Mouse (Mus musculus) heart, adult 8-10 months (tissue): ENCODE measurements around the gene Rcn3. TPM values are rescaled to one million over a fixed set of nuclear protein-coding genes. Genes with fewer than 3 reads are reported as not detected.

Experiments
- DNase-seq: peaks from one replicate; pipeline ENCODE4 v3.0.0; 2022; ENCODE audit warnings: low spot score
- microRNA-seq: library from miRNA; unstranded; fragments of <30 nt; microRNA quantifications from one replicate; pipeline ENCODE4 v1.2.0, GENCODE M21; 2022
- total RNA-seq, 4 experiments: library from RNA; stranded (reverse); gene quantifications; 2 replicates each; pipeline ENCODE4 v1.2.4; 2022

The Rcn3 gene
- total RNA-seq, 4 experiments from 2014 or later = 17.8 to 27.4 (median 21.4) TPM

DNA sequence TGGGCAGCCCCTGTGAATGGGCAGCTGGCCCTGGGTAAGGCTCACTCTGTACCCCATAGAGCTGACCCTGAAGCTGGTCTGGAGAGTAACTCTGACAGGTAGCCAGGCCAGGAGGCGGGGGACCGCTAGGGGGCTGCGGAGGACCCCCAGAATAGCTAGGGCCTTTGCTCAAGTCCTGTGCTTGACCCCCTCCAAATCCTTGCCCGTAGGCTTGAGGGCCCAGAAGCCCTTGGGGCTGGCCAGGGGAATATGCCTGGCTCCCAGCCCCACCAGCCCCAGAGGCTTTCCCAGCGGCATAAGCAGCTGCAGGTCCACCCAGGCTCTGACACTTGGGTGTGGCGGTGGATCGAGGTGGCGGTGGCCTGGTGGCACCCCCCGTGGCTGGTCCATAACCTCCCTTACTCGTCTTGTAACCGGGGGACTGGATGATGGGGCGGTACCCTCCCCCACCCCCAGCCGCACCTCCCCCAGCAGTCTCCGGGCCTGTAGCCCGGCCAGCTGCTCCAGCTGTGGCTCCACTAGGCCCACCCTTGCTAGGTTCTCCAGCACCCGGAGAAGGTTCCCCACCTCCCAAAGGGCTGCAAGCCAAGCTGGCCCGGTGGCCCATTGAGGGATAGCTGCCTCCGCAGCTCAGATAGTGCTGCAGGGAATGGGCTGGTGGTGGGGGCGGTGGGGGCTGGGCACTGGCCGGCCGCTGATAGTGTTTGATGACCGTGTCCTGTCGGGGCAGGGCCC lies 42.9 kb downstream of the Rcn3 start:
- no peak for DNase-seq

DNA sequence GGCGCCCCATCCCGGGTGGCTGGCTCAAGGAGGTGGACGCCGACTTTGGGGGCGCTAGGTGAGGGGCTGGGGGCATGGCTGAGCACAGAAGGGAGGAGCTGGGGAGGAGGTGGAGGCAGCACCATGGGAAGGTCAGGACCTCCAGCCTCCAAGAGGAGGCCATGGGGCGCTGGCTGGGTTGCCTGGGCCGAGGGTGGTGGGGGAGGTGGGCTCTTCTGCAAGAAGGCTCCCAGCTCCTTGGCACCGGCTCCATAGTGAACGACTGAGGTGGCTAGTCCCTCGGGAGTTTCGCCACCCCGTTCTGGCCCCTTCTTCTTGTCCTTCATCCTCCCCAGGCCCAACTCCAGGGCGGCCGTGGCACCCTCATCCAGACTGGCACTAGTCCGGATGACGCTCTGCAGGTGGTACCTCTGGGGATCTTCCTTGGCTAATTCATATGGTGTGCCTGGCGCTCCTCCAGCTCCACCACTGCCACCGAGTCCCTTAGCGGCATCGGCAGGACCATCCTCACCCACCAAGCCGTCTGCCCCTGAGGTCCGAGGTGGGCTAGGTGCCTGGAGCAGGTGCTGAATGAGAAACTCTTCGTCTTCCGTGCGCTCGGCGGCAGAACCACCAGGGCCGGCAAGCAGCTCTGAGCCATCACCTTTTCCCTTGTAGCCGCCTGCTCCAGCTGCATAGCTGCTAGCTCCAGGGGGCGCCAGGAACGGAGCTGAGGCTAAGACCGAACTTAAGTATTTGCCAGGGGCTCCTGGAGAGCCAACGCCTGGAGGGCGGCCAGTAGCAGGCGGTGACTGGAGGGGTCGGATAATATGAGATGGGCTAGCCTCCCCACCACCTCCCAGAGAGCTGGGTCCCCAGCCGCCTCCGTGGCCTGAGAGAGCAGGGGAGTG lies 43.8 kb downstream of the Rcn3 start:
- DNase-seq = no peak

DNA sequence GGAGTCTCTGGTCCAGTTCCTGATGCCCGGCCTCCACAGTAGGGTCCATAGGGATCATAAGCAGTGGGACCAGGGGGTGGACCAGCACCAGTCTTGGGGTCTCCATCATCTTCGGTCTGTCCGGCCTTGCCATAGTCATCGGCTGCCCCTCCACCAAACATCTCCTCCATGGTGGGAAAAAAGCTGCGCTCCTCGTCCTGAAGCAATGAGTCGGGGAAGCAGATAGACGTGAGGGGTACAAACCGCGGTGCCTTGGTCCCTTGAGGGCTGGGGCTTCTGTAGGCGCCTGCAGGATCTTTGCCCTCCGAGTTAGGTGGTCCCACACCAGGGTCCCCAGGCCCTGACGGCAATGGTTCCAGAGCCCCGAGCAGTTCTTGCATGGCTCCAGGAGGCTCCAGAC lies 44.5 kb downstream of the Rcn3 start:
- no peak for DNase-seq

DNA sequence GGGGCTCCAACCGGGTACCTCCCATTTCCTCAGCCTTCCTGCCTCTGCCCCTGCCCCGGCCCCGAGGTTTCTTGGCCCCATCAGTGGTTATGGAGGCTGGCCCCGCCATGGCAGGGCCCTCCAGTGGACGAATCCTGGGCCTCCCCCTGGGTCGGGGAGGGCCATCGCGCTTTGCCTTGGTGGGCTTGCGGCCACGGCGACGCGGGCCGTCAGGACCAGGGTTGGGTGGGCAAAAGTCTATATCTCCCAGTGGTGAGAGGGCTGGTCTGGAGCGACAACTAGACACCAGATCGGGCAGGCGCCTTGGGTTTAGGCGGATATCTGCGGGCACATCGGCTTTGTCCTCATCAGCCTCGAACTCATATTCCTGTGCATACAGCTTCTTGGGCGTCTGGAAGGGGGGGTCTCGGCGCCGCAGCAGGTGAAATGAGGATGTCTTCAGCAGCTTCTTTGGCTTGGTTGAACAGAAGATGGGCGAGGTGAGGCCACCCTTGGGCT lies 45.1 kb downstream of the Rcn3 start:
- DNase-seq = no peak

DNA sequence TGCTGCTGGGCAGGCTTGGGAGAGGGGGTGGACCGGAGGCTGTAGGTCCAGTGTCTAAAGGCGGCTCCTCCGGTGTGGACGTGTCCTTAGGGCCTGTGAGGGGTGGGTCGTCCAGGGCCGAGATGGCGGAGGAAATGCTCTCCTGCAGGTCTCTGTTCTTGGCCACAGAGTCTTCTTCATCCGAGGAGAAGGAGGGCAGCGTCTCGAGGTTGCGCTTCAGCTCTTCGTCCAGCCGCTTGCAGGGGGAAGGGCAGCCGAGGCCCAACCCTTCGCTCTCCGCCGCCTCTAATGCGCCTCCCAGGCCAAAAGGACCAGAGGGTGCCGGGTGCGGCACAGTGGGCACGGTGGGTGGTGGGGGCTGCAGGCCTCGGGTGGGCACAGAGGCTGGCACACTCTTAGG lies 46.3 kb downstream of the Rcn3 start:
- DNase-seq = no peak

DNA sequence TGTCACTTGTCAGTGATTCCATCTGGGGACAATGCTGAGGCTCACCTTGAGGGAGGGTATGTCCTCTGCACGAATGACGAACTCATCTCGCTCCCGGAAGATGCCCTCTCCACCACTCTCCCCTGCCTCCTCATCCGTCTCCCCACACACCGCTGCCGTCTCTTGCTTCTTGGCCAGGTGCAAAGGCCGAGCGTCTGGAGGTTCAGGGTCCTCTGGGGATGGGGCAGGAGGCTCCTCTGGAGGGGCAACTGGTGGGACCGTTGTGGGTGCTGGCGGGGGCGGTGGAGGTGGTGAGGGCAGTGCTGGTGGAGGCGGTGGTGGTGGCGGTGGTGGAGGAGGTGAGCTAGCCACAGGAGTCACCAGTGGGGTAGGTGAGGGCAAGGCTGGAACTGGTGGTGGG lies 48.7 kb downstream of the Rcn3 start:
- DNase-seq = no peak

DNA sequence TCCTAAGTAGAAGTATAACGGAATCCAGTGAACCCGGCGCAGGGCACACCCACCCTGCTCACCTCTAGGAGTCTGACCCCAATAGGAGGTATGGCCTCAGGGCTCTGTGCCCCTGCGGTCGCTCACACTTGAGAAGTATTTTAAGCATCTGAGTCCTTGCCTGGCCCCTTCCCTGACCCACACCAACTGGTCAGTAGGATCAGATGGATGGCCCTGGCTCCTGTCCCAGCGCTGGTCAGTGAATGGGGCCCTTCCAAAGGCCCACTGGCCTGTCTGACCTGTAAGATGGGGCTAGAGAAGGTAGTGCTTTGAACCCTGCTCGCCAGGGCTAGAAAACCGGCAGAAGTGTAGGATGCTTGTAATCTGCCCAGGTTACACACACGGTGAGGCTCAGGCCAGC lies 51.2 kb downstream of the Rcn3 start:
- no peak for DNase-seq

DNA sequence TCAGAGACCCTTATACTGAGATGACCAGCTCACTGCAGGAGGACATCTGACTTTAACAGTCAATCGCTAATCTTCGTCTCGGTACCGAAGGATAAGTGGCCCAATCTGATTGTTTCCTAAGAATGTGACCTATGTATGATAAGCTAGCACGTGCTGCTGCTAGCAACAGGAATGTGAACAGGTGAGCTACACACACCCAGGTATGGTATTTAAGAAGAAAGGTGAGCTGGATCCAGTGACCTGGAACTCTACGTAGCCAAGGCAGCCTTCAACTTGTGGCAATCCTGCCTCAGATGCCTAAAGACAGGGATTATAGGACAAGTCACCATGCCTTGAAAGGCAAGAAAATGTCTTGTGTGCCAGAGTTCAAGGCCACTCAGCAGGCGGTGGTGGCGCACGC lies 53.6 kb downstream of the Rcn3 start:
- no peak for DNase-seq

DNA sequence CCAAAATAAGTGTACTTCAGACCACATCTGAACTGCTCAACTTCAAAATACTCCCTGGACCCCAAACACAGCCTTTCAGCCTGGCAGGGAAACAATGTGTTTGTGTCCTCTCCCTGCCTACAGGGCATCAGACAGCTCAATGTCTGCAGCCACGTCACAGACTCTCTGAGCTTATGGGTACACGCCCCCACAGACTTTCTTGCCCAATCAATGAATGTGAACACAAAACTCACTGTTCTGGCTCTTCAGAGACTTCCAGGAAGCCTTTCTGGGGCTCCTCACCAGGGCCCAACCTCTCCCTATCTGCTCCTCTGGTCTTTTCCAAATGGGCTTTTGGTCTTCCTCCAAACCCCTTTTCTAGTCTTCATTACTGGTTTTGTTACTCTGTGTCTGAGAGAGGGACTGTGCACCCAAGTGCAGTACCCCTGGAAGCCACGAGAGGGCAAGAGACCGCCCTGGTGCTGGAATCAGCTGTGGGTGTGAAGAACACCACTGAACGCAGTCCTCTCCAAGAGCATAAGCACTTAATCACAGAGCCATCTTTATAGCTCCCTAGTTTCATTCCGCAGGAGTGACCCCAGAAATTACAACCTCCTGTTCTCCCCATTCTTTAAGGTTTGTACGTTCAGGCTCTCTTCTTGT lies 54.2 kb downstream of the Rcn3 start:
- DNase-seq = no peak

DNA sequence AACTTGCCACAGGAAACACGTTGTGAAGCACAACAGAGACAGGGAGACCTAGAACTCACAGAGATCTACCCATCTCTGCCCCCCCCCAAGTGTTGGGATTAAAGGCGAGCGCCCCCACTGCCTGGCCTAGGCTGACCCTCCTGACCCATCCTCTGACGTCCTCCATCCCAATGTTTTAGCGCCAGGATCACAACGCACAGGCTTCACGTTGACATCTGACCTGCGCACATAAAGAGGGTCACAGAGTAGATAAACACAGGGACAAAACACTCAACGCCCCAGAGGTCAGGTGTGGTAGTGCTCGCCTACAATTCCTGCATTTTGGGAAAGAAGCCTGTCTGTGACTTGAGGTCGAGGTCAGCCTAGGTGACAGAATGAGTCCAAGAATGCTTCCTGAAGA lies 55.3 kb downstream of the Rcn3 start:
- no peak for DNase-seq

DNA sequence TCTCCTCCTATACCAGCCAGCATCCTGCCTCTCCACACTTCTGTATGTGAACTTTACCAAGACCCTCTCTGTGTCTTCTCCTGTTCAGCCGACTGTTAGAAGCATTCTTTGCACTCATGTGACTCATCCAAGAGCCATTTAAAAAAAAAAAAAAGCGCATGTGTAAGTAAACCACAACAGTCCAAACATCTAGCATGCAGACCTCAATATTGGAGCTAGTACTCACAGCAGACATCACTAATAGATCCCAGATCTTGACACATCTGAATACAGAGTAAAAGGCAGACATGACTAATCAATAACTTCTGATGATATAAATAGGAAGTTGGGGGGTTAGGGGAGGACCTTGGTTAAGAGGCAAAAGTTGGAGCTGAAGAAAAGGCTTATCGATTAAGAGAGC lies 56.4 kb downstream of the Rcn3 start:
- DNase-seq = no peak

DNA sequence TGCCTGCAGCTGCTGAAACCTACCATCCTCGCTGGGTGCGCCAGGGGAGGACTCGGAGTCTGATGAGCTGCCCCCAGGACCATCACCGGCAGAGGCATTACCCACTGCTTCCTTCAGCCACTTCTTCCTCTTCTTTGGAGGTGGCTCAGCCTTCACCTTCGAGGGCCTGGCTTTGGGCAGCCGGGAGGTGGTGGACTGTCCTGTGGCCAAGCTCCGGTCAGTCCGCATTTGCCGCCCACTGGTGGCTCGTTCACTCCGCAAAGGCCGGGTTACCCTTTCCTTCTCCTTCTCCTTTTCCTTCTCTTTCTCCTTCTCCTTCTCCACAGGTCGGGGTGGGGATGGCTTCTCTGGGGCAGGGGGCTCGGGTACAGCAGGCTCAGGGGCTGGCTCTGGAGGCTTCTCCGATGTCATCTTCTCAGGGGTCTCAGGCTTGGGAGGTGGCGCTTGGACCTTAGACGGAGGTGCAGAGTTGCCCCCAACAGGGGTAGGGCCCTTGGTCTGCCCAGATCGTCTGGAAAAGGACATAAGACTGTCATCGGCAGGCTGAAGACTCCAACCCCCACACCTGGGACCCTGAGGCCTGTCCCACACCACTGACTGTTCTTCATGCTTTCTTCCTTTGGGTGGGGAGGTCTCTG lies 58.2 kb downstream of the Rcn3 start:
- DNase-seq = no peak

Small RNA genes within 50 kb of the gene (microRNA-seq; reads per million reads assigned to microRNA genes)
- gene Mir150 (2,138 reads per million, percentile 88 among the genes with 10 or more reads in this experiment), gene Mir5121 (7.3 reads per million, percentile 19 among the genes with 10 or more reads in this experiment)

Other genes with a start within 250 kb of the Rcn3 start
- 10 to 100 TPM; 64.3 to 76.2 (median 70.5) TPM for gene Akt1s1, start 243.2 kb downstream of the Rcn3 start, total RNA-seq
- 10 to 100 TPM; 40.7 to 59.5 (median 51.5) TPM for gene Tbc1d17, start 243.1 kb downstream of the Rcn3 start, total RNA-seq
- gene Pnkp, start 235.1 kb downstream of the Rcn3 start, total RNA-seq = 10 to 100 TPM; 17.8 to 20.6 (median 19.6) TPM
- 100 to 1,000 TPM; 178 to 199 (median 189) TPM for gene Ptov1, start 222.4 kb downstream of the Rcn3 start, total RNA-seq
- 10 to 100 TPM; 79.8 to 88.1 (median 85.0) TPM for gene Med25, start 199.5 kb downstream of the Rcn3 start, total RNA-seq
- gene Fuz, start 196.1 kb downstream of the Rcn3 start, total RNA-seq = 10 to 100 TPM; 14.9 to 18.5 (median 17.4) TPM
- 10 to 100 TPM; 61.0 to 74.9 (median 67.2) TPM for gene Ap2a1, start 162.7 kb downstream of the Rcn3 start, total RNA-seq
- not detected for gene Tsks, start 149.0 kb downstream of the Rcn3 start, total RNA-seq
- gene Cpt1c, start 117.4 kb downstream of the Rcn3 start, total RNA-seq = 1 to 10 TPM; 1.4 to 2.7 (median 1.8) TPM
- gene Prmt1, start 105.7 kb downstream of the Rcn3 start, total RNA-seq = 100 to 1,000 TPM in 2 of 4 experiments, 10 to 100 TPM in 2; 88.3 to 107 (median 102) TPM
- gene Irf3, start 94.6 kb downstream of the Rcn3 start, total RNA-seq = 10 to 100 TPM; 23.2 to 31.9 (median 27.0) TPM
- gene Bcl2l12, start 93.5 kb downstream of the Rcn3 start, total RNA-seq = 10 to 100 TPM in 3 of 4 experiments, 1 to 10 TPM in 1; 8.6 to 13.5 (median 11.0) TPM
- gene Scaf1, start 75.9 kb downstream of the Rcn3 start, total RNA-seq = 10 to 100 TPM; 46.8 to 56.2 (median 49.7) TPM
- gene Rras, start 74.3 kb downstream of the Rcn3 start, total RNA-seq = 10 to 100 TPM; 40.2 to 49.8 (median 44.1) TPM
- 10 to 100 TPM; 22.4 to 26.3 (median 24.9) TPM for gene Prr12, start 39.3 kb downstream of the Rcn3 start, total RNA-seq
- gene Nosip, start 29.8 kb downstream of the Rcn3 start, total RNA-seq = 10 to 100 TPM; 30.6 to 33.8 (median 32.7) TPM
- 1 to 10 TPM; 5.6 to 7.8 (median 6.7) TPM for gene Prrg2, start 29.5 kb downstream of the Rcn3 start, total RNA-seq
- 10 to 100 TPM; 65.6 to 77.1 (median 67.5) TPM for gene Fcgrt, start 11.6 kb upstream of the Rcn3 start, total RNA-seq
- 100 to 1,000 TPM; 572 to 626 (median 604) TPM for gene Rps11, start 32.2 kb upstream of the Rcn3 start, total RNA-seq
- 100 to 1,000 TPM; 580 to 769 (median 686) TPM for gene Rpl13a, start 36.5 kb upstream of the Rcn3 start, total RNA-seq
- gene Gm45713, start 44.0 kb upstream of the Rcn3 start, total RNA-seq = 1 to 10 TPM in 1 of 4 experiments, not detected in 3; 1.7 TPM
- 1 to 10 TPM; 6.1 to 7.9 (median 6.5) TPM for gene Flt3l, start 44.2 kb upstream of the Rcn3 start, total RNA-seq
- 10 to 100 TPM; 40.4 to 50.5 (median 48.0) TPM for gene Pih1d1, start 62.1 kb upstream of the Rcn3 start, total RNA-seq
- 10 to 100 TPM; 24.9 to 36.9 (median 29.2) TPM for gene Aldh16a1, start 62.4 kb upstream of the Rcn3 start, total RNA-seq
- 10 to 100 TPM; 32.0 to 50.7 (median 41.1) TPM for gene Slc17a7, start 71.7 kb upstream of the Rcn3 start, total RNA-seq
- gene Gfy, start 87.3 kb upstream of the Rcn3 start, total RNA-seq = not detected
- not detected for gene Pth2, start 88.8 kb upstream of the Rcn3 start, total RNA-seq
- not detected for gene Ccdc155, start 112.7 kb upstream of the Rcn3 start, total RNA-seq
- not detected for gene Dkkl1, start 119.9 kb upstream of the Rcn3 start, total RNA-seq
- 10 to 100 TPM in 1 of 4 experiments, 1 to 10 TPM in 3; 6.2 to 10.4 (median 8.0) TPM for gene Tead2, start 123.5 kb upstream of the Rcn3 start, total RNA-seq
- gene Cd37, start 146.9 kb upstream of the Rcn3 start, total RNA-seq = 1 to 10 TPM; 2.1 to 5.8 (median 3.0) TPM
- not detected for gene Slc6a16, start 148.9 kb upstream of the Rcn3 start, total RNA-seq
- gene Slc6a21, start 185.3 kb upstream of the Rcn3 start, total RNA-seq = not detected
- 10 to 100 TPM; 23.8 to 36.3 (median 25.4) TPM for gene Trpm4, start 241.6 kb upstream of the Rcn3 start, total RNA-seq
- 1,000 to 10,000 TPM; 1,032 to 1,216 (median 1,081) TPM for gene Hrc, start 243.1 kb upstream of the Rcn3 start, total RNA-seq